Mouse (Mus musculus) liver, postnatal 0 days (tissue): ENCODE measurements around the gene Mier2.

Experiments
- CTCF ChIP-seq: sonication (generic); IDR thresholded peaks from 2 replicates; pipeline ENCODE4 v1.5.1; 2016; ENCODE audit warnings: antibody characterized with exemption, low read depth
- EP300 ChIP-seq: IDR thresholded peaks from 2 replicates; pipeline ENCODE4 v1.6.1; 2016; ENCODE audit warnings: antibody characterized with exemption, low read depth, mild to moderate bottlenecking

GRCm38 (mm10) chr10:79543884-79544597 lies 11.0 kb downstream of the Mier2 start:
- TF ChIP-seq EP300 (no peak), CTCF (no peak)
